Mouse (Mus musculus): ENCODE measurements around the gene Tmbim6.
A peak's percentile ranks its signal among the peaks of the same experiment; 100 is the strongest.
"Not testable (repeated sequence)": the region's sequence is repeated elsewhere in the genome, so short reads cannot be mapped to it uniquely, and the experiment has no call there.

Tmbim6 gene

GRCm38 (mm10) chr15:99384071-99384470 is 8.6 kb upstream of the Tmbim6 start:
- no peak for DNase-seq (ENCODE audit: low spot score in 2 of 2)

- DNase-seq (ENCODE audit: low spot score in 2 of 2), result not testable (repeated sequence)
These were observed 6.6 kb upstream of the Tmbim6 start for GRCm38 (mm10) chr15:99386110-99386509.

- no peak for DNase-seq (ENCODE audit: low spot score in 2 of 2)
These were observed 5.9 kb upstream of the Tmbim6 start for GRCm38 (mm10) chr15:99386796-99387195.

- no peak for DNase-seq (ENCODE audit: low spot score in 2 of 2)
These were observed 4.7 kb upstream of the Tmbim6 start for GRCm38 (mm10) chr15:99387976-99388375.

GRCm38 (mm10) chr15:99390472-99391401 is 1.9 kb upstream of the Tmbim6 start:
- DNase-seq (ENCODE audit: low spot score in 2 of 2), result no peak

GRCm38 (mm10) chr15:99391975-99392374 is 707 bp upstream of the Tmbim6 start:
- no peak for DNase-seq (ENCODE audit: low spot score in 2 of 2)

GRCm38 (mm10) chr15:99393386-99394252 is 937 bp downstream of the Tmbim6 start:
- DNase-seq (ENCODE audit: low spot score in 2 of 2), result peak in 1 of 2 experiments; percentile 41

GRCm38 (mm10) chr15:99396462-99396861 is 3.8 kb downstream of the Tmbim6 start:
- no peak for DNase-seq (ENCODE audit: low spot score in 2 of 2)

GRCm38 (mm10) chr15:99396875-99397274 is 4.2 kb downstream of the Tmbim6 start:
- no peak for DNase-seq (ENCODE audit: low spot score in 2 of 2)

GRCm38 (mm10) chr15:99397622-99398021 is 4.9 kb downstream of the Tmbim6 start:
- DNase-seq (ENCODE audit: low spot score in 2 of 2), result no peak

- DNase-seq (ENCODE audit: low spot score in 2 of 2), result no peak
These were observed 7.0 kb downstream of the Tmbim6 start for GRCm38 (mm10) chr15:99399503-99400245.

- no peak for DNase-seq (ENCODE audit: low spot score in 2 of 2)
These were observed 7.9 kb downstream of the Tmbim6 start for GRCm38 (mm10) chr15:99400602-99401001.

- no peak for DNase-seq (ENCODE audit: low spot score in 2 of 2)
These were observed 10.6 kb downstream of the Tmbim6 start for GRCm38 (mm10) chr15:99403159-99403889.

- DNase-seq (ENCODE audit: low spot score in 2 of 2), result no peak
These were observed 12.5 kb downstream of the Tmbim6 start for GRCm38 (mm10) chr15:99405150-99405549.

- no peak for DNase-seq (ENCODE audit: low spot score in 2 of 2)
These were observed 14.4 kb downstream of the Tmbim6 start for GRCm38 (mm10) chr15:99406986-99407570.

- no peak for DNase-seq (ENCODE audit: low spot score in 2 of 2)
These were observed 16.2 kb downstream of the Tmbim6 start for GRCm38 (mm10) chr15:99408845-99409244.

- DNase-seq (ENCODE audit: low spot score in 2 of 2), result no peak
These were observed 19.1 kb downstream of the Tmbim6 start for GRCm38 (mm10) chr15:99411747-99412146.

GRCm38 (mm10) chr15:99415793-99416192 is 23.1 kb downstream of the Tmbim6 start:
- DNase-seq (ENCODE audit: low spot score in 2 of 2), result no peak

GRCm38 (mm10) chr15:99416348-99416882 is 23.7 kb downstream of the Tmbim6 start:
- peak in 1 of 2 experiments; percentile 74 for DNase-seq (ENCODE audit: low spot score in 2 of 2)

- DNase-seq (ENCODE audit: low spot score in 2 of 2), result no peak
These were observed 24.3 kb downstream of the Tmbim6 start for GRCm38 (mm10) chr15:99416957-99417356.

Data from frontal cortex, postnatal 10 days (tissue).